Mouse (Mus musculus) retina, postnatal 1 day (tissue): ENCODE results near the gene Cd5l.

ENCODE experiments used
- DNase-seq: peaks from one replicate; pipeline ENCODE4 v3.0.0-alpha.2; 2012

Cd5l gene

GRCm38 (mm10) chr3:87409196-87409935 lies 51.7 kb downstream of the Cd5l start:
- DNase-seq = peak; percentile 30

- DNase-seq = no peak
Observed at GRCm38 (mm10) chr3:87410605-87411004, 52.9 kb downstream of the Cd5l start.

GRCm38 (mm10) chr3:87411150-87411549 lies 53.5 kb downstream of the Cd5l start:
- peak; percentile 65 for DNase-seq

DNA sequence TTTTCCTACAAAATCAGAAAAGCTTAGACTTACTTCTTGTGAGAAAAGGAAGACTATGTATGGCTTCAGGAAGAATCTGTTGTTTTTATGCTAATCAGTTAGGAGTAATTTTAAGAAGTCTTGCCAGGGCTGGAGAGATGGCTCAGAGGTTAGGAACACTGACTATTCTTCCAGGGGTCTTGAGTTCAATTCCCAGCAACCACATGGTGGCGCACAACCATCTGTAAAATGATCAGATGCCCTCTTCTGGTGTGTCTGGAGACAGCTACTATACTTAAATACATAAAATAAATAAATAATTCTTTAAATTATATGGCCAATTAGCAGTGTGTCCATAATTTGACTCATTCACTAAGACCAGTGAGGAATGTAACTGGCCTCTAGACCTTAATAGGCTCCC lies 63.0 kb downstream of the Cd5l start:
- DNase-seq = no peak
